Mouse (Mus musculus): Measurements from ENCODE around the gene Boc. TPM values are rescaled to one million over a fixed set of nuclear protein-coding genes. Genes with fewer than 3 reads are reported as not detected.

Gene Boc
- total RNA-seq, 2 experiments from 2014 or later: 9.9 to 10.3 TPM

- DNase-seq (ENCODE audit: extremely low spot score in 1 of 2, low spot score in 1 of 2): no peak
Measured at GRCm38 (mm10) chr16:44555791-44556709, 2.6 kb downstream of the Boc start.

GRCm38 (mm10) chr16:44553861-44554260 lies 4.8 kb downstream of the Boc start:
- no peak for DNase-seq (ENCODE audit: extremely low spot score in 1 of 2, low spot score in 1 of 2)

DNA sequence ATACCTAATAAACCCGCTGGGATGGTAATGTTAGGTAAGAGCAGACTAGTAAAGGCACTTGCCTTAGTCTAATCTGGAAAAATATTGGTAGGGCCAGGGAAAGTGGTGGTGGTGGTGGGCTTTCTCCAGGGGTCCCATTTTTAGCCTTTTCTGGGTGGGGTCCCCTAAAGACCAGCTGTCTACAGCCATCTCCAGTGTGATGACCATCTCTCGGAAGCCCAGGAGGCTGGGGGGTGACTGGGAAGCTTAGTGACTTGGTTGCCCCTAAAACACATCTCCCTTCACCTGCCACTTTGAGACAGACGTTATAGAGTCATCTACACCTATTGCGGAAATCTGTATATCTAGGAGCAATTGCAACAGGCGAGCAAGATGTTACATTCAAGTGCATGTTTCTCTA lies 6.0 kb downstream of the Boc start:
- no peak for DNase-seq (ENCODE audit: extremely low spot score in 1 of 2, low spot score in 1 of 2)

- DNase-seq (ENCODE audit: extremely low spot score in 1 of 2, low spot score in 1 of 2): no peak
Measured at GRCm38 (mm10) chr16:44552036-44552435, 6.7 kb downstream of the Boc start.

GRCm38 (mm10) chr16:44551491-44551890 lies 7.2 kb downstream of the Boc start:
- DNase-seq (ENCODE audit: extremely low spot score in 1 of 2, low spot score in 1 of 2): no peak

GRCm38 (mm10) chr16:44550843-44551242 lies 7.9 kb downstream of the Boc start:
- no peak for DNase-seq (ENCODE audit: extremely low spot score in 1 of 2, low spot score in 1 of 2)

GRCm38 (mm10) chr16:44549867-44550679 lies 8.6 kb downstream of the Boc start:
- no peak for DNase-seq (ENCODE audit: extremely low spot score in 1 of 2, low spot score in 1 of 2)

GRCm38 (mm10) chr16:44549381-44549780 lies 9.3 kb downstream of the Boc start:
- DNase-seq (ENCODE audit: extremely low spot score in 1 of 2, low spot score in 1 of 2): no peak

GRCm38 (mm10) chr16:44547976-44548375 lies 10.7 kb downstream of the Boc start:
- DNase-seq (ENCODE audit: extremely low spot score in 1 of 2, low spot score in 1 of 2): no peak

DNA sequence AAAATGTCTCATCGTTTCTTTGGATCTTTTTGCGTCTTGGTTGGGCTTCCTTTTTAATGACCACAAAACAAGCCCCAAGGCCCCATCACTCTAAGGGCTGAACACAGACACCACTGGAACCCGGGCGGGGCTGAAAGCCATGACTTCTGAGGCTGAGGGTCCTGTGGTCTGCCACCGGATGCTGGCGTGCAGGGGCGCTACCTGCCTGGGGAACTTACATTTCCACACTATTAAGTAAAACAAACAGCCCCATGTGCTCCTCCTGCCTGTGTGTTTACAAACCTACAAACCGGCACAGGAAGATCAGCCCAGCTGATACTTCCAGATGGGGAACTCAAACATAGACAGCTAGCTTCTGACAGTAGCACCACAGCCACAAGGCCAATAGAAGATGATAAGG lies 11.9 kb downstream of the Boc start:
- DNase-seq (ENCODE audit: extremely low spot score in 1 of 2, low spot score in 1 of 2): no peak

DNA sequence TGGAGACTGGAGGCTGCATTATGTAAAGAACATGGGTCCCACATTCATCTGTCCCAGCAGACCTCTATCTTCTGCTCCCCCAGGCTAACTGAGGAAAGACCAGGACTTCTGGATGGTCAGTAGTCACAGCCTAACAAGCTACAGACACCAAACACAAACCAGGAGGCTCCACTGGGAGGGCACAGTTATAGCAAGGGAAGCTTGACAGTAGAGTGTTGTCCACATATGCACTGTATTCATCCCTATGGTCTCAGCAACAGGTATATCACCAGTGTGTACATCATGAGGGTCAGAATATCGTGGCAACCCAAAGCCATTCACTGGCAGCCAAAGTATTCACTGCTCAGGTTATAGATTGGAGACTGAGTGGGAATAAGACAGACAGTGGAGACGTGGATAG lies 12.8 kb downstream of the Boc start:
- no peak for DNase-seq (ENCODE audit: extremely low spot score in 1 of 2, low spot score in 1 of 2)

- no peak for DNase-seq (ENCODE audit: extremely low spot score in 1 of 2, low spot score in 1 of 2)
Measured at GRCm38 (mm10) chr16:44545153-44545552, 13.5 kb downstream of the Boc start.

- DNase-seq (ENCODE audit: extremely low spot score in 1 of 2, low spot score in 1 of 2): no peak
Measured at GRCm38 (mm10) chr16:44543098-44543497, 15.6 kb downstream of the Boc start.

- DNase-seq (ENCODE audit: extremely low spot score in 1 of 2, low spot score in 1 of 2): no peak
Measured at GRCm38 (mm10) chr16:44542029-44542690, 16.5 kb downstream of the Boc start.

DNA sequence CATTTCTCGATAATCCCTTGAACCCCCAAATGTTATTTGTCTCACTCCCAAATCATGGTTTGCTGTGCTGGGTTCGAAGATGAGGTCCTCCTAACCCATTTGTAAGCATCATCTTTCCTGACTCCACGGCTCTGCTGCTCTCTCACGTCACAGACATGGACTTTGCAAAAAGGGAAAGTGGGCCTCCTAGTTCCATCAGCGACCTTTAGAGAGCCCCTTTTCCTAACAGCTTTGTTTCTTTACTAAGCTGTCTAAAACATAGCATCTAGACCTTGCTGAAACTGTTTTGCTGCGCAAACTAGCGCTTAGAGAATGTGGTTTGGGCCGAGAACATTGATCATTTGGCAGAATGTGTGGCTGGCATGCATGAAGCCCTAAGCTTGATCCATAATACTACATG lies 19.1 kb downstream of the Boc start:
- no peak for DNase-seq (ENCODE audit: extremely low spot score in 1 of 2, low spot score in 1 of 2)

DNA sequence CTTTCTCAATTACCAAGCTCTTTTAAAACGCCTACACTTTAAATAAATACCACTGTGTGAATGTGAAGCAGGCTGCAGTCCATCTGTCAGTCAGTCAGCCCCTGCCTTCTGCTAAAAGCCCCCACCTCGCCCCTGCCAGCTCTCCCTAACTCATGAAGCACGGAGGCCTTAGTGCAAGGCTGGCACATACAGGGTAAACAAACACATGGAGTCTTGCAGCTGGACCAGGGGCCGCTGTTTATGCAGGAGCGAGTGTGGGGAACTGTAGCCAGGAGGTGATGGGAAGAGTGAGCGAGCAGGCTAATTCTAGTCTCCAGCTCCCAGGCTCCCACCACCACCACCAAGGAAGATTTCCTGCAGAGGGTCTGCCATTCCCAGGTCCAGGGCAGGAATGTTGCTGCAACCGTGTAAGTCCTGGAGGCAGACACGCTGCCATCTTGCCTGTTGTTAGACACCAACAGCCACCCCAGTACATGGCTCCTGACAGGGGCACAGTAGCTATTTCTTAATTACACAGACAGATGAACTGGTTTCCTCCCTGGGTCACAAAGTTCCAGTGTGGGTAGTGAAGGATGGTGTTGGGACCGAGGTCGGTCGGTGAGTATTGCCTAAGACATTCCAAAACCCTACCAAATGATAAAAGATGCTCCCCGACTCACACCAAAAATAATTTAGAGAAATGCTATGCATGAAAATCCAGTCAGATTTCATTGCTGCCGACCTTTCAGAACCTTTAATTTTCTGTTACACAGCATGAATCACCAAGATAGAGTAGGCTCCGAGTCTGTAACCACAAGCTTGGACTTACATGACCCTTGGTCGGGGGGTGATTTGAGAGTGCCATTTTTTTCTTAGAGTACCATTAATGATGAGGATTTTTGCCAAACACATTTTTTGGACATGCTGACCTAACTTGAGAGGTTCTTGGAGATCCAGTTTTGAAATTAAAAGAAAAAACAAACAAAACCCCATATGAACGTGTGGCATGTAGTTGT lies 20.0 kb downstream of the Boc start:
- no peak for DNase-seq (ENCODE audit: extremely low spot score in 1 of 2, low spot score in 1 of 2)

DNA sequence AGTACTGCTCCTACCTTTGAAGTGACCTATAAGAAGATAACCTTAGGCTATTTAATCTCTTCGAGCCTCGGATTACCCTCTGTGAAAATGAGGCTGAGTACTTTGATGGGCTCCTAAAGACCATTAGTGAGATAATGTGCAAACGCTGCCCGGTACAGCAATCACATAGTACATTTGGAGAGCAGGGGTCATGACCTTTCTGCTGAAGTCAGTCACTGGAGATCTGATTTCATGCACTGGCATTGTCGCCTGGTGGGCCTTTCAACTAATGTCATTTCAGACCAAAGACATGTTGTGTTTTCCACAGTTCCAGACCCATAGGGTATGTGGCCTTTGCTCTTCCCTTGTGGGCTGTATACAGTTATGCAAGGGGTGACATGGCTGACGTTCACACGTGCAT lies 24.6 kb downstream of the Boc start:
- no peak for DNase-seq (ENCODE audit: extremely low spot score in 1 of 2, low spot score in 1 of 2)

DNA sequence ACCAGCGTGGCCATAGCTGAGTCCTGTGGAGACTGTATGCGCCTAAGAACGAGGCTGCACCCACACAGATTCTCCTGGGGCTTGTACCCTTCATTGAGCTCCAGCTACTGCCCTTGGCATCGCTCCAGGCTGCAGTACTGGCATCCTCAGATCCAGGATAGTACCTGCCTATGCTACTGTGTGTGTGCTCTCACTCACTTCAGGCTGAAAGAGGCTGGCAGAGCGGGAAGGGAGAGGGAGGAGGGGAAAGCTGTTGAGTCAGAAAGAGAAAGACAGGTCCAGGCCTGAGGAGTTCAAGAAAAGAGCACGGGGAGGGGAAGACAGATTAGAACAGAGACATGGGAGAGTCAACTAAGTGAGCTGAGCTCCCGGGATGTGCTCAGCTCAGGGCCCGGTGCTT lies 25.2 kb downstream of the Boc start:
- no peak for DNase-seq (ENCODE audit: extremely low spot score in 1 of 2, low spot score in 1 of 2)

DNA sequence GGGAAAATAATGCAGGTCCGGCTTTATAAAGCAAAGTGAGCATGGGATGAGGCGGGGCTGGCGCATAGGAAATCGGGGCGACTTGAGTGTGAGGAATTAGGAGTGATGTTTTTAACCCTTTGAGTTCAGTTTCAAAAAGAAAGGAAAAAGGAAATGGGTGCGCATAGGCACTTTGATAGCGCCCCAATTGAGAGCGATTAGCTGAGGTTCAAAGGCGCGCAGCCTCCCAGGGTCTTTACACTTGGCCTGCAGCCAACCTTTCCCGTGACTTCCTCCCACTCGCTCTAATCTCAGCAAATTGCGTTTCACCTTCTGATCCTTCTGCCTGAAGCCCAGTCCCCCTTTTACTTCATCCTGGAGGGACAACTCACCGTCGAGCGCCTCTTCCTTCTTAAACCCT lies 25.8 kb downstream of the Boc start:
- DNase-seq (ENCODE audit: extremely low spot score in 1 of 2, low spot score in 1 of 2): no peak

All from layer of hippocampus, postnatal 25 days (tissue).